Mouse (Mus musculus) cerebellum, adult 9-11 months (tissue): ENCODE results near the gene 3110040M04Rik.

Experiments
- DNase-seq: peaks from one replicate; pipeline ENCODE4 v3.0.0; 2022

The 3110040M04Rik gene

GRCm38 (mm10) chr1:151236141-151236930 is 32.4 kb downstream of the 3110040M04Rik start:
- DNase-seq: no peak

GRCm38 (mm10) chr1:151237780-151238179 is 33.9 kb downstream of the 3110040M04Rik start:
- DNase-seq: no peak

GRCm38 (mm10) chr1:151243332-151243731 is 39.4 kb downstream of the 3110040M04Rik start:
- DNase-seq: no peak

- DNase-seq: no peak
These were observed 40.1 kb downstream of the 3110040M04Rik start for GRCm38 (mm10) chr1:151244013-151244412.

GRCm38 (mm10) chr1:151244761-151245160 is 40.8 kb downstream of the 3110040M04Rik start:
- DNase-seq: no peak

GRCm38 (mm10) chr1:151245165-151245564 is 41.2 kb downstream of the 3110040M04Rik start:
- no peak for DNase-seq

GRCm38 (mm10) chr1:151245846-151246245 is 41.9 kb downstream of the 3110040M04Rik start:
- DNase-seq: no peak

- DNase-seq: no peak
These were observed 46.2 kb downstream of the 3110040M04Rik start for GRCm38 (mm10) chr1:151250109-151250508.

- no peak for DNase-seq
These were observed 46.7 kb downstream of the 3110040M04Rik start for GRCm38 (mm10) chr1:151250529-151251193.

- no peak for DNase-seq
These were observed 47.5 kb downstream of the 3110040M04Rik start for GRCm38 (mm10) chr1:151251194-151252010.
